Mouse (Mus musculus) kidney, postnatal 0 days (tissue): ENCODE measurements around the gene Wbp2nl. TPM values are rescaled to one million over a fixed set of nuclear protein-coding genes. Genes with fewer than 3 reads are reported as not detected.

ENCODE experiments used
- ATAC-seq: fragments of 200-750 bp; cut with Nextera tagmentation; replicated peaks from 2 replicates; pipeline ENCODE4 v1.8.0; 2017; ENCODE audit warnings: low read depth, moderate number of reproducible peaks, moderate TSS enrichment, moderate library complexity; ENCODE audit not compliant: low FRiP score
- DNase-seq: peaks from one replicate; pipeline ENCODE4 v3.0.0-alpha.2; 2016; ENCODE audit warnings: low spot score
- H3K27ac ChIP-seq: fragments of 300-500 bp; sonication (generic); 2 replicates; pipeline ENCODE4 v1.5.1; 2014; ENCODE audit warnings: mild to moderate bottlenecking
- H3K27me3 ChIP-seq: fragments of 300-500 bp; sonication (generic); 2 replicates; pipeline ENCODE4 v1.6.1; 2014; ENCODE audit warnings: low read length, mixed read lengths; ENCODE audit not compliant: insufficient read depth
- H3K36me3 ChIP-seq: fragments of 300-500 bp; sonication (generic); 2 replicates; pipeline ENCODE4 v1.6.1; 2014; ENCODE audit warnings: low read length, mixed read lengths; ENCODE audit not compliant: insufficient read depth
- H3K4me1 ChIP-seq: fragments of 300-500 bp; sonication (generic); replicated peaks from 2 replicates; pipeline ENCODE4 v1.6.1; 2014; ENCODE audit warnings: antibody characterized with exemption, low read length, mixed read lengths; ENCODE audit not compliant: insufficient read depth
- H3K4me2 ChIP-seq: fragments of 300-500 bp; sonication (generic); 2 replicates; pipeline ENCODE4 v1.6.1; 2014; ENCODE audit warnings: mild to moderate bottlenecking, low read length, moderate library complexity, mixed read lengths
- H3K4me3 ChIP-seq: fragments of 300-500 bp; sonication (generic); replicated peaks from 2 replicates; pipeline ENCODE4 v1.5.1; 2014; ENCODE audit warnings: low read depth, low read length
- H3K9ac ChIP-seq: fragments of 300-500 bp; sonication (generic); 2 replicates; pipeline ENCODE4 v1.6.1; 2014; ENCODE audit warnings: low read depth, low read length
- H3K9me3 ChIP-seq: fragments of 300-500 bp; sonication (generic); replicated peaks from 2 replicates; pipeline ENCODE4 v1.6.1; 2016; ENCODE audit warnings: low read length, inconsistent platforms, mixed read lengths
- CTCF ChIP-seq: IDR thresholded peaks from 2 replicates; pipeline ENCODE4 v1.5.1; 2016; ENCODE audit warnings: antibody characterized with exemption, low read depth, mild to moderate bottlenecking, moderate library complexity
- WGBS: fragments of 180-500 bp; shearing (Covaris S2); extraction: QIAGEN DNeasy Blood & Tissue Kit; methylation state at CpG from one replicate; pipeline ENCODE4 v1.1.7; 2014; 5-methylcytosine and 5-hydroxymethylcytosine counted together
- polyA plus RNA-seq: library from polyadenylated mRNA; unstranded; fragments of >200 nt; fragmentation: Nextera tagmentation; extraction: Ambion mirVana; gene quantifications from 2 replicates; pipeline ENCODE4 v1.2.1, GENCODE M21; 2015

Wbp2nl gene
- polyA plus RNA-seq, 1 experiment from 2014 or later: 0.11 TPM

DNA sequence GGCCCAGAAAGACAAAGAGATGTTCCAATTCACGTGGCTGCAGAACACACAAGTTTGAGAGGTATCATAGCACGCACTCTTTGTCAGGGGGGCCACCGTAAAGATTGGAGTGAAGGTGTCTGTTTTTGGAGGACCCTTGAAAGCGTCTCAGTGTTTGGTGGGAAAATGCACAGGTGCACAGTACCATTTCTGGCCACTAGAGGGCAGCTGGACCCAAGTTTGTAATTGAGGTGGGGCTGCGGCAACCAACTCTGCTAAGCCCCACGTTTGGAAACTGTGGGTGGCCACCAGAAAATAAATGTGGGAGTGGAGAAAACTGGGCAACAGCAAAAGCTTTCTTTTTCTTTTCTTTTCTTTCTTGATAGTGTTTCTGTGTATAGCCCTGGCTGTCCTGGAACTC, 32.4 kb upstream of the Wbp2nl start:
- H3K4me3 ChIP-seq: no peak overlapping the region
- DNase-seq: peak; percentile 53
- 10% methylated on average over 6 of the region's 6 CpGs for WGBS
- H3K4me2 ChIP-seq: no peak overlapping the region
- ATAC-seq: no peak
- no peak overlapping the region for H3K27ac ChIP-seq
- H3K9me3 ChIP-seq: no peaks in the 10 kb centered on the region
- H3K36me3 ChIP-seq: no peaks in the 10 kb centered on the region
- TF ChIP-seq CTCF: peak; percentile 95
- no peaks in the 10 kb centered on the region for H3K27me3 ChIP-seq
- H3K9ac ChIP-seq: no peak overlapping the region
- no peaks in the 10 kb centered on the region for H3K4me1 ChIP-seq

DNA sequence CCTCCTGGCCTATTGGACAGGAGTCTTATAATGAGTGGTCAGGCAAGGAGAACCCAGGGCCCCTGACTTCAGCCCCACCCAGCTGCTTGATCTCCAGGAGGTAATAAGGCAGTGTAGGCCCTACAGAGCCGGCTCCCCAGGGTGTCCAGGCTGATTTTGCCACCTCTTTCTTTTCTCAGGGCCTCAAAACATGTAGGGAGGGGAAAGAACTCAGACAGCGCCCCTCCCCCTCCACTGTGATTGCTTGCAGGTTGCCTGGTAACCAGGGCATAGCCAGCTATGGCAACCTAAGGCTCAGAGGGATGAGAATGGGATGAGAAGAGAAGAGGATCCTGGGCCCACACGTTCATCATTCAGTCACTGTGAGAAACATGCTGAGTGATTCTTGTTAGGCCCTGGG, 30.6 kb upstream of the Wbp2nl start:
- Histone ChIP-seq H3K9ac (no peak overlapping the region), H3K4me1 (no peaks in the 10 kb centered on the region), H3K36me3 (no peaks in the 10 kb centered on the region), H3K27ac (no peak overlapping the region), H3K4me3 (no peak overlapping the region), H3K27me3 (peaks cover 8% of the 10 kb centered on the region; the same call in 1 of the 2 replicates), H3K9me3 (no peaks in the 10 kb centered on the region), H3K4me2 (no peak overlapping the region)
- ATAC-seq (no peak), DNase-seq (no peak)
- no peak for TF ChIP-seq CTCF
- WGBS: 30% methylated on average over 3 of the region's 3 CpGs

DNA sequence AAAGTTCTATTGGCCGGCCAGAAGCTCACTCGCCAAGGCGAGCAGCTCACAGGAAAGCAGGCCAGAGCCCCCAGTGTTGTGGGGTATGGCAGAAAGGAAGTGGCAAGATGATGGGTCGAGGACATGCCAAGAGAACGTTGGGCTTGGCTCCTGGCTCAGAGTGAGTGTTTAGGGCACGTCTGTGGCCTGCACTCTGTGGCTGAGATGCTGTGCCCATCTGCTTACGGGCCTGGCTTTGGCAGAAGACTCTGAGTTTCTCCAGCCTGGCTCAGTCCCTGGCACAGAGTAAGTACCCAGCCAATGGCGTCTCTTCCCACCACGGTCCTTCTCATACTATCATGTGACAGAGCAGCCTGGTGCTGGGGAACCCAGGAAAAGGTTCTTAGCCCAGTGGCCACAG, 30.0 kb upstream of the Wbp2nl start:
- Histone ChIP-seq H3K27me3 (peaks cover 8% of the 10 kb centered on the region; the same call in 1 of the 2 replicates), H3K9me3 (no peaks in the 10 kb centered on the region), H3K36me3 (no peaks in the 10 kb centered on the region), H3K4me1 (no peaks in the 10 kb centered on the region), H3K4me2 (no peak overlapping the region), H3K9ac (no peak overlapping the region), H3K4me3 (no peak overlapping the region), H3K27ac (no peak overlapping the region)
- no peak for TF ChIP-seq CTCF
- ATAC-seq (no peak), DNase-seq (no peak)
- WGBS: 78% methylated on average over 9 of the region's 9 CpGs

DNA sequence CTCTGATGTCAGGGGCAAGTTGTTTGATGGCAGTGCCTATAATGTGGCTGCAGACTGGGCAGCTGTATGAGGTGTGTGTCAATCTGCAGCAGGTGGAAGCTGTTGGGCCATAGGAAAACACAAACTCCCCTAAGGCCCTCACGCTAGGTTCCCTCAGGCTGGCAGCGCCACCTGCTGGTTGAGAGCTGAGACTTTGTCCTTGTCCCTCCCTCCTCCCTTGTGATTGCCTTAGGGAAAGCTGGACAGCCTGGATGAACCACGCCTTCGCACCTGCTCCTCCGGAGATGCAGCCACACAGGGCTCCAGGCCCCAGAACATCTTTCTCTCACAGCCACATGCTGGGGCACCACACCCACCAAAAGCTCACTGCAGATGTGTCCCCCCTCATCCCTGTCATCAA, 27.6 kb upstream of the Wbp2nl start:
- H3K4me3 ChIP-seq: no peak overlapping the region
- H3K9me3 ChIP-seq: no peaks in the 10 kb centered on the region
- no peak overlapping the region for H3K27ac ChIP-seq
- H3K9ac ChIP-seq: no peak overlapping the region
- TF ChIP-seq CTCF: peak; percentile 94
- ATAC-seq (no peak), DNase-seq (peak; percentile 84)
- H3K4me2 ChIP-seq: no peak overlapping the region
- H3K36me3 ChIP-seq: no peaks in the 10 kb centered on the region
- WGBS: 4% methylated on average over 5 of the region's 5 CpGs
- H3K27me3 ChIP-seq: peaks cover 19% of the 10 kb centered on the region
- H3K4me1 ChIP-seq: peaks cover 4% of the 10 kb centered on the region; the same call in 1 of the 2 replicates

DNA sequence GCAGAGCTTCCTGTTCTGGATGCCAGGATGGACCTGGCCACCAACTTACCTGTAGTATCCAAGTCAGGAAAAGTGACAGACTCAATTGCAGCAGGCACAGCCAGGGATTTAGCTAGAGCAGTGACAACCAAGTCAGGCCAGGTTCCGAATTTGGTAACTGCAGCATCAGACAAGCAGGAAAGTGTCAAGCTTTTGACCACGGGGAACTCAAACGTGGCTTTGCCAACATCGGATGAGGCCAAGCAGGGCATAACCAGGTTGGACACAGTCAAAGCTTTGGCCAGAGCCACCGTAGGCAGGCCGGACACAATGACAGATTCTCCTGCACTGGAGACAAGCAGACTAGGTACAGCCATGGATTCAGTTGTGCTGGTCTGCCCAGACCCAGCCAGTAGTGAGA, 26.5 kb upstream of the Wbp2nl start:
- no peaks in the 10 kb centered on the region for H3K36me3 ChIP-seq
- no peak for TF ChIP-seq CTCF
- no peaks in the 10 kb centered on the region for H3K9me3 ChIP-seq
- ATAC-seq (no peak), DNase-seq (no peak)
- no peak overlapping the region for H3K4me2 ChIP-seq
- peaks cover 19% of the 10 kb centered on the region for H3K27me3 ChIP-seq
- H3K4me1 ChIP-seq: peaks cover 4% of the 10 kb centered on the region; the same call in 1 of the 2 replicates
- no peak overlapping the region for H3K4me3 ChIP-seq
- 84% methylated on average over 6 of the region's 6 CpGs for WGBS
- H3K9ac ChIP-seq: no peak overlapping the region
- H3K27ac ChIP-seq: no peak overlapping the region

DNA sequence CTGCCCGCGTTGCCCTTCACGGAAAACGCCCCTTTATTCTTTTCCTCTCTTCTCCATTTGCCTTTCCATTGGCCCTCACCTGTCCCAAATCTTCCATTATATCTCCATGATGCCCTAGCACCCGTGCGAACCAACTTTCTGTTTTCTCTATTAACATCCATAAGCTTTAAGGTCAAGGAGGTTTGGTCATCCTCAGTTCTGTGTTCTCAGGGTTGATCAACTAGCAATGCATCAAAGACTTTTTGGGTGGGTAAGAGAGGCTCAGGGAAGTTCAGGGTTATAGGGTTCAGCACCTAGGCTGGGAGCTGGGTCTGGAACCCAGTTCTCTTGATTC, 24.2 kb upstream of the Wbp2nl start, which contains the start of gene Sept3:
Sept3 (plus strand) TSS at position 301 of the 334 bp plus-strand sequence.
- DNase-seq (no peak), ATAC-seq (no peak)
- H3K4me3 ChIP-seq: peak within 1 kb of the TSS; percentile 47
- H3K27ac ChIP-seq: no peak within 1 kb of the TSS
- no peak for TF ChIP-seq CTCF
- H3K36me3 ChIP-seq: no peaks in the 10 kb centered on the region
- WGBS: 42% methylated on average over 6 of the region's 6 CpGs
- H3K4me2 ChIP-seq: peak within 1 kb of the TSS; percentile 91
- peak within 1 kb of the TSS; percentile 49 for H3K9ac ChIP-seq
- H3K4me1 ChIP-seq: peaks cover 4% of the 10 kb centered on the region; the same call in 1 of the 2 replicates
- H3K27me3 ChIP-seq: peaks cover 19% of the 10 kb centered on the region
- no peaks in the 10 kb centered on the region for H3K9me3 ChIP-seq
